Mouse (Mus musculus) MEL (cell line): ENCODE measurements at regions not wholly inside any gene's neighbourhood (a gene's known extent, or its start where the extent isn't known, plus 50 kb on each side); places are given as distances from the start of the nearest gene placed in this dataset.

Experiments
- CTCF ChIP-seq, 3 experiments: IDR thresholded peaks in 2 of 3; conservative IDR thresholded peaks in 1 of 3; 2 replicates each; pipeline ENCODE4 v1.5.1; 2011 to 2012; ENCODE audit warnings: low read length in 3 of 3, low read depth in 2 of 3, mild to moderate bottlenecking in 2 of 3, improper control_type of control experiment in 1 of 3, inconsistent platforms in 1 of 3, mixed read lengths in 1 of 3, moderate library complexity in 1 of 3; ENCODE audit not compliant: control insufficient read depth in 1 of 3, insufficient read depth in 1 of 3, poor library complexity in 1 of 3, severe bottlenecking in 1 of 3
- EP300 ChIP-seq, 2 experiments: IDR thresholded peaks; 2 replicates each; pipeline ENCODE4 v1.6.1; 2011; ENCODE audit warnings: improper control_type of control experiment in 2 of 2, low read length in 2 of 2, low read depth in 1 of 2, mild to moderate bottlenecking in 1 of 2
- GATA1 ChIP-seq: IDR thresholded peaks from 2 replicates; pipeline ENCODE4 v1.6.1; 2011; ENCODE audit warnings: low read depth, low read length, improper control_type of control experiment
- HCFC1 ChIP-seq: IDR thresholded peaks from 2 replicates; pipeline ENCODE4 v1.6.1; 2012; ENCODE audit warnings: low read depth, mild to moderate bottlenecking, inconsistent platforms, low read length, improper control_type of control experiment, moderate library complexity
- KAT2A ChIP-seq: conservative IDR thresholded peaks from 2 replicates; pipeline ENCODE4 v1.6.1; 2012; ENCODE audit warnings: low read depth, low read length, improper control_type of control experiment, inconsistent platforms
- MAX ChIP-seq: IDR thresholded peaks from 2 replicates; pipeline ENCODE4 v1.6.1; 2011; ENCODE audit warnings: low read length, improper control_type of control experiment
- POLR2A ChIP-seq, 2 experiments: IDR thresholded peaks; 2 replicates each; pipeline ENCODE4 v1.6.1; 2011 to 2012; ENCODE audit warnings: low read length in 2 of 2, mild to moderate bottlenecking in 2 of 2, control low read depth in 1 of 2, improper control_type of control experiment in 1 of 2, low read depth in 1 of 2, moderate library complexity in 1 of 2; ENCODE audit not compliant: control insufficient read depth in 1 of 2, insufficient read depth in 1 of 2, poor library complexity in 1 of 2
- POLR2AphosphoS2 ChIP-seq: IDR thresholded peaks from 2 replicates; pipeline ENCODE4 v1.6.1; 2011; ENCODE audit warnings: low read length, improper control_type of control experiment
- SIN3A ChIP-seq: IDR thresholded peaks from 2 replicates; pipeline ENCODE4 v1.6.1; 2012; ENCODE audit warnings: low read length, improper control_type of control experiment, inconsistent platforms
- USF1 ChIP-seq: IDR thresholded peaks from 2 replicates; pipeline ENCODE4 v1.6.1; 2014; ENCODE audit warnings: low read depth, mild to moderate bottlenecking, inconsistent platforms, low read length, improper control_type of control experiment, moderate library complexity
- USF2 ChIP-seq, 2 experiments: IDR thresholded peaks; 2 replicates each; pipeline ENCODE4 v1.6.1; 2011 to 2012; ENCODE audit warnings: improper control_type of control experiment in 2 of 2, low read length in 2 of 2, borderline replicate concordance in 1 of 2, inconsistent platforms in 1 of 2, low read depth in 1 of 2, mild to moderate bottlenecking in 1 of 2; ENCODE audit not compliant: insufficient read depth in 1 of 2
- ZKSCAN1 ChIP-seq: IDR thresholded peaks from 2 replicates; pipeline ENCODE4 v1.6.1; 2012; ENCODE audit warnings: low read depth, mild to moderate bottlenecking, inconsistent platforms, low read length, improper control_type of control experiment, moderate library complexity
- ZNF384 ChIP-seq: IDR thresholded peaks from 2 replicates; pipeline ENCODE4 v1.6.1; 2012; ENCODE audit warnings: low read depth, mild to moderate bottlenecking, inconsistent platforms, low read length, improper control_type of control experiment

GRCm38 (mm10) chr12:69464906-69465305 lies 92.6 kb upstream of the Gm9887 start:
- no peak for TF ChIP-seq USF1
- no peak for TF ChIP-seq CTCF (IDR thresholded peaks at IDR 0.05 in 2 of 3, conservative IDR thresholded peaks at IDR 0.05 in 1 of 3; ENCODE audit: control insufficient read depth in 1 of 3, insufficient read depth in 1 of 3, low read depth in 2 of 3, low read length in 3 of 3, poor library complexity in 1 of 3, severe bottlenecking in 1 of 3)
- TF ChIP-seq GATA1 = no peak
- no peak for TF ChIP-seq KAT2A
- no peak for TF ChIP-seq POLR2A (IDR thresholded peaks at IDR 0.05; ENCODE audit: control insufficient read depth in 1 of 2, insufficient read depth in 1 of 2, low read depth in 1 of 2, low read length in 2 of 2, poor library complexity in 1 of 2)
- TF ChIP-seq EP300 (IDR thresholded peaks at IDR 0.05; ENCODE audit: low read depth in 1 of 2, low read length in 2 of 2) = no peak
- TF ChIP-seq HCFC1 = no peak
- no peak for TF ChIP-seq USF2 (IDR thresholded peaks at IDR 0.05; ENCODE audit: borderline replicate concordance in 1 of 2, insufficient read depth in 1 of 2, low read depth in 1 of 2, low read length in 2 of 2)
- TF ChIP-seq ZNF384 = no peak
- TF ChIP-seq MAX = no peak
- no peak for TF ChIP-seq POLR2AphosphoS2
- no peak for TF ChIP-seq SIN3A
- TF ChIP-seq ZKSCAN1 = no peak
